Comparison of ENCODE assay signal across 24 mouse cellular contexts in the genomic region with DNA sequence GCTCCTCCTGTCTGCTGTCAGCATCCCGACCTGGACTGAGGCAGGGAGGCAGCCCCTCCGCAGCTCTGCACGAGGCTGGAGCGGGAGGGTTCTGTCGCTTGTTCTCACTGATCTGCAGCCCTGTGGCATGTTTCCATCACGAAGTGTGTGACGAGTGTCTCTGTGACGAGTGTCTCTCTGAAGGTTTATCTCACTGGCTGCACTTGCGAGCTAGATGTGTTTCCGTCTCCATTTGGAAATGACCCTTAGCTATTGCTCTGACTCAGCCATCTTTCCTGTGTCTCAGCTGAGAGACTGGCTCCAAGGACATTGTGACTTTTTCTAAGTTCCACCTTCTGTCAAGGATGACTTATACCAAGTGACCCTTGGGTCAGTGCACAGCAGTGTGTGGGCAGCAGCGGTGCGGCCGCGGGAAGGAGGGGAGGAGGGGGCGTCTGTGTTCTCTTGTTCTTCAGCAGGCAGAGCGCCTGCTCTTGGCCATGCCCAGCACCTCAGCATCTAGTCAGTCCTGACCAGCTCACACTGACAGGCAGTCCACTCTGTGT. TPM values are rescaled to one million over a fixed set of nuclear protein-coding genes. Genes with fewer than 3 reads are reported as not detected.
DNase-seq lines count a peak whose midpoint lies in the region; ATAC-seq and TF ChIP-seq lines count a peak whose summit lies in the region.
"Had no signal": no experiment of that assay in that cellular context is flagged by ENCODE, and none has a peak within 500 bp of the region (broad histone marks: within the 10 kb centered on the region; RNA-seq: fewer than 3 reads in every experiment).

No protein-coding gene starts in this region.

- WGBS in kidney, postnatal 0 days, result 51% methylated on average over 16 of the region's 16 CpGs
- WGBS in hindbrain, postnatal 0 days, result 87% methylated on average over 16 of the region's 16 CpGs

- H3K27me3 ChIP-seq in kidney, postnatal 0 days (ENCODE audit: insufficient read depth, low read length), result no peaks in the 10 kb centered on the region
- no peaks in the 10 kb centered on the region for H3K27me3 ChIP-seq in hindbrain, postnatal 0 days (ENCODE audit: insufficient read depth, low read length)
- H3K27me3 ChIP-seq: embryonic facial prominence, embryonic 12.5 days; forebrain, embryonic 15.5 days; hindbrain, embryonic 12.5 days; intestine, embryonic 15.5 days had no signal

- no peak overlapping the region for H3K4me2 ChIP-seq in kidney, postnatal 0 days (ENCODE audit: low read length)
- H3K4me2 ChIP-seq in hindbrain, postnatal 0 days (ENCODE audit: low read depth, low read length), result no peak overlapping the region
- H3K4me2 ChIP-seq: embryonic facial prominence, embryonic 12.5 days; forebrain, embryonic 15.5 days; hindbrain, embryonic 12.5 days; intestine, embryonic 15.5 days had no signal

- H3K36me3 ChIP-seq in kidney, postnatal 0 days (ENCODE audit: insufficient read depth, low read length), result peaks cover 53% of the 10 kb centered on the region
- peaks cover 51% of the 10 kb centered on the region for H3K36me3 ChIP-seq in hindbrain, postnatal 0 days (ENCODE audit: insufficient read depth, low read length)

- no peak overlapping the region for H3K4me3 ChIP-seq in kidney, postnatal 0 days (replicated peaks; ENCODE audit: low read depth, low read length)
- H3K4me3 ChIP-seq in hindbrain, postnatal 0 days (ENCODE audit: low read length), result no peak overlapping the region
- H3K4me3 ChIP-seq: embryonic facial prominence, embryonic 12.5 days; forebrain, embryonic 15.5 days; heart, embryonic 10.5 days; hindbrain, embryonic 12.5 days; intestine, embryonic 15.5 days had no signal

- H3K27ac ChIP-seq in kidney, postnatal 0 days, result no peak overlapping the region
- no peak overlapping the region for H3K27ac ChIP-seq in hindbrain, postnatal 0 days
- H3K27ac ChIP-seq: embryonic facial prominence, embryonic 12.5 days; forebrain, embryonic 15.5 days; heart, embryonic 10.5 days; hindbrain, embryonic 12.5 days; intestine, embryonic 15.5 days had no signal

- TF ChIP-seq CTCF in kidney, postnatal 0 days (IDR thresholded peaks at IDR 0.05; ENCODE audit: low read depth), result no peak
- no peak for TF ChIP-seq CTCF in hindbrain, postnatal 0 days (IDR thresholded peaks at IDR 0.05; ENCODE audit: low read depth)

- H3K4me1 ChIP-seq in kidney, postnatal 0 days (replicated peaks; ENCODE audit: insufficient read depth, low read length), result no peaks in the 10 kb centered on the region
- H3K4me1 ChIP-seq in hindbrain, postnatal 0 days (ENCODE audit: insufficient read depth, low read length), result no peaks in the 10 kb centered on the region; the same call in 1 of the 2 replicates

- no peak overlapping the region for H3K9ac ChIP-seq in kidney, postnatal 0 days (ENCODE audit: low read depth, low read length)
- H3K9ac ChIP-seq in hindbrain, postnatal 0 days (replicated peaks; ENCODE audit: low read length), result no peak overlapping the region
- H3K9ac ChIP-seq: embryonic facial prominence, embryonic 12.5 days; forebrain, embryonic 15.5 days; hindbrain, embryonic 12.5 days; intestine, embryonic 15.5 days had no signal

- peak; percentile 76 to 89 for DNase-seq in adrenal gland, adult (ENCODE audit: inconsistent age in 2 of 2, low spot score in 1 of 2)
- no peak for DNase-seq in adrenal gland, postnatal 4 days (ENCODE audit: low spot score in 2 of 2)
- peak; percentile 31 for DNase-seq in kidney, postnatal 0 days (ENCODE audit: low spot score)
- no peak for DNase-seq in kidney, adult 9 months
- peak; percentile 34 for DNase-seq in adrenal gland, postnatal 25 days
- DNase-seq in hindbrain, postnatal 0 days (ENCODE audit: low spot score), result no peak
- DNase-seq in urinary bladder, adult 2 months (ENCODE audit: low spot score), result no peak
- DNase-seq: B cell, adult 2 months; cerebellum, adult 2 months; cerebellum, postnatal 10 days; gastrocnemius, postnatal 10 days; heart, adult 18-20 months; heart, postnatal 10 days; heart, postnatal 4 days; kidney, adult 2 months had no signal

- H3K9me3 ChIP-seq in kidney, postnatal 0 days (replicated peaks; ENCODE audit: low read length), result no peaks in the 10 kb centered on the region
- no peaks in the 10 kb centered on the region for H3K9me3 ChIP-seq in hindbrain, postnatal 0 days (ENCODE audit: low read length)
- H3K9me3 ChIP-seq: embryonic facial prominence, embryonic 12.5 days; forebrain, embryonic 15.5 days; heart, embryonic 10.5 days; hindbrain, embryonic 12.5 days; intestine, embryonic 15.5 days had no signal

- no peak for ATAC-seq in kidney, postnatal 0 days (replicated peaks; ENCODE audit: low FRiP score, low read depth)
- ATAC-seq in hindbrain, postnatal 0 days, result no peak
- ATAC-seq: CD4-positive, CD25-positive, alpha-beta regulatory T cell, adult 4 months; forebrain, embryonic 15.5 days; hindbrain, embryonic 16.5 days; intestine, embryonic 15.5 days had no signal

RNA-seq across cellular contexts. Expression of a gene that starts 15.1 kb away (rescaled TPM):
- 1 to 10 TPM; 6.2 to 7.5 TPM for total RNA-seq in adrenal gland, postnatal 4 days (2021)
- polyA plus RNA-seq in kidney, postnatal 0 days (2015; fragmentation: Nextera tagmentation; extraction: Ambion mirVana), result 0.08 and 0.11 TPM in 2 replicates
- total RNA-seq in adrenal gland, postnatal 25 days (2021), result 2.6 and 3.1 TPM in 2 replicates
- total RNA-seq in hindbrain, postnatal 0 days (2014; rRNA removed), result 159 and 173 TPM in 2 replicates
- 73.8 and 81.3 TPM in 2 replicates for polyA plus RNA-seq in hindbrain, postnatal 0 days (2015; fragmentation: Nextera tagmentation; extraction: Ambion mirVana)
- 0.12 and 0.16 TPM in 2 replicates for polyA plus RNA-seq in urinary bladder, adult 2 months (2012; rRNA removed)
- total RNA-seq: gastrocnemius, postnatal 4 days; heart, adult 18-20 months; heart, postnatal 10 days; MEL had no signal
- polyA plus RNA-seq: CD4-positive, CD25-positive, alpha-beta regulatory T cell, adult 4 months had no signal

RNA-seq across cellular contexts. Expression of a gene that starts 21.6 kb away (rescaled TPM):
- total RNA-seq in adrenal gland, postnatal 4 days (2021), result 10 to 100 TPM in 1 of 2 experiments, 1 to 10 TPM in 1; 7.9 to 12.9 TPM
- polyA plus RNA-seq in kidney, postnatal 0 days (2015; fragmentation: Nextera tagmentation; extraction: Ambion mirVana), result 11.1 and 12.2 TPM in 2 replicates
- total RNA-seq in adrenal gland, postnatal 25 days (2021), result 12.0 and 12.1 TPM in 2 replicates
- total RNA-seq in hindbrain, postnatal 0 days (2014; rRNA removed), result 3.1 and 9.5 TPM in 2 replicates
- polyA plus RNA-seq in hindbrain, postnatal 0 days (2015; fragmentation: Nextera tagmentation; extraction: Ambion mirVana), result 7.6 and 8.0 TPM in 2 replicates
- 8.8 and 9.4 TPM in 2 replicates for polyA plus RNA-seq in urinary bladder, adult 2 months (2012; rRNA removed)

RNA-seq across cellular contexts. Expression of a gene that starts 23.7 kb away (rescaled TPM):
- total RNA-seq in adrenal gland, postnatal 4 days (2021), result 10 to 100 TPM; 15.3 to 17.0 TPM
- polyA plus RNA-seq in kidney, postnatal 0 days (2015; fragmentation: Nextera tagmentation; extraction: Ambion mirVana), result 31.1 and 34.6 TPM in 2 replicates
- total RNA-seq in adrenal gland, postnatal 25 days (2021), result 6.7 and 15.0 TPM in 2 replicates
- total RNA-seq in hindbrain, postnatal 0 days (2014; rRNA removed), result 13.8 and 15.5 TPM in 2 replicates
- 13.8 and 14.0 TPM in 2 replicates for polyA plus RNA-seq in hindbrain, postnatal 0 days (2015; fragmentation: Nextera tagmentation; extraction: Ambion mirVana)
- 2.4 and 3.3 TPM in 2 replicates for polyA plus RNA-seq in urinary bladder, adult 2 months (2012; rRNA removed)

RNA-seq across cellular contexts. Expression of a gene that starts 39.9 kb away (rescaled TPM):
- total RNA-seq in adrenal gland, postnatal 4 days (2021), result 10 to 100 TPM; 25.6 to 31.5 TPM
- 4.4 and 4.6 TPM in 2 replicates for polyA plus RNA-seq in kidney, postnatal 0 days (2015; fragmentation: Nextera tagmentation; extraction: Ambion mirVana)
- 99.4 and 114 TPM in 2 replicates for total RNA-seq in adrenal gland, postnatal 25 days (2021)
- total RNA-seq in hindbrain, postnatal 0 days (2014; rRNA removed), result 3.4 and 7.0 TPM in 2 replicates
- polyA plus RNA-seq in hindbrain, postnatal 0 days (2015; fragmentation: Nextera tagmentation; extraction: Ambion mirVana), result 5.1 and 6.1 TPM in 2 replicates
- 7.7 and 9.6 TPM in 2 replicates for polyA plus RNA-seq in urinary bladder, adult 2 months (2012; rRNA removed)

RNA-seq across cellular contexts. Expression of a gene that starts 41.2 kb away (rescaled TPM):
- 10 to 100 TPM; 40.3 to 41.2 TPM for total RNA-seq in adrenal gland, postnatal 4 days (2021)
- polyA plus RNA-seq in kidney, postnatal 0 days (2015; fragmentation: Nextera tagmentation; extraction: Ambion mirVana), result 10.3 and 12.0 TPM in 2 replicates
- total RNA-seq in adrenal gland, postnatal 25 days (2021), result 35.1 and 36.6 TPM in 2 replicates
- total RNA-seq in hindbrain, postnatal 0 days (2014; rRNA removed), result 47.2 and 54.9 TPM in 2 replicates
- polyA plus RNA-seq in hindbrain, postnatal 0 days (2015; fragmentation: Nextera tagmentation; extraction: Ambion mirVana), result 17.6 and 18.0 TPM in 2 replicates
- 17.9 and 19.1 TPM in 2 replicates for polyA plus RNA-seq in urinary bladder, adult 2 months (2012; rRNA removed)

Comparison
In these comparisons a context has a peak if more than half of its experiments do, and no peak if none do; other contexts are left out.
1. DNase-seq: peak in adrenal gland, adult (2 of 2), kidney, postnatal 0 days (single experiment) and adrenal gland, postnatal 25 days (single experiment); none in adrenal gland, postnatal 4 days (0 of 2), kidney, adult 9 months (single experiment), hindbrain, postnatal 0 days (single experiment) and urinary bladder, adult 2 months (single experiment).
2. RNA of a gene that starts 15.1 kb away (total RNA-seq): 159 to 173 TPM in hindbrain, postnatal 0 days; 6.2 to 7.5 TPM in adrenal gland, postnatal 4 days and 2.6 to 3.1 TPM in adrenal gland, postnatal 25 days; every median in the first group is over 10 times any median in the second.